ENCODE assay signal across 8 mouse cellular contexts in the genomic region with DNA sequence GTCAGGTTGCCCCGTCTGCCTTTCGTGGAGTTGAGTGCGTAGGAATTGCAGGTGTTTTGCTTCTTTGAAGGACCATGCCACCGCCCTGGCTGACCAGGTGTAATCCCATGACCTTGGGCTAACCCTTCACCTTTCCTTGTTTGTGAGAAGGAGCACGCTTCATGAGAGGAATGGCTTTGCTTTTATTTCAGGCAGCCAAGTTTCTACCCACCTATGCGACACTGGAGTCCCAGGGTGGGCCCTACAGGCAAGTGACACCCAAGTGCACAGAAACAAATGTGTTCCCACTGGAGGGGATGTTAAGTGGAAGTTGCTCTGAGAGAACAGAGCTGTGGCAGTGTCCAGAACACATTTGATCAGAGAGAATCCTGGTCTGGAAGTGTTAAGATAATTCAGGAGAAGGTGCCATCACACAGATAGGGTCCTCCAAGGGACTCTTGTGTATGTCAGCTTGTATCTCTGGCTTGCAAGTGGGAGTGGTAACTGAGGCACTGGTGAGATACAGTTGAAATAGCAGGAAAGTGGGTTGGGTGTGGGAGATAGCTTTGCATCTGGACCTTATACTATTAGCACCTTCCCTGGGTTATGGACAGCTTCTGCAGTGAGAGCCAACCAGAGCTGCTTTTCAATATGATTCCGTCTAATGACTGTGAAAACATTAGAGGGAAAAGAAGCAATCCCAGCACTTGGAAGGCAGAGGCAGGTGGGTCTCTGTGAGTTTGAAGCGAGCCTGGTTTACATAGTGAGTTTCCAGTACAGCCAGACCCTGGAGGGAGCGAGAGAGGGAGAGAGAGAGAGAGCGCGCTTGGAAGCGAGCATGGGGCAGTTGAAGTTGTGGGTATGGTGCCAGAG. TPM values are rescaled to one million over a fixed set of nuclear protein-coding genes. Genes with fewer than 3 reads are reported as not detected.
DNase-seq lines count a peak whose midpoint lies in the region; ATAC-seq lines count a peak whose summit lies in the region.

No protein-coding gene starts in this region.

- no peaks in the 10 kb centered on the region for H3K27me3 ChIP-seq in heart, embryonic 14.5 days (ENCODE audit: control insufficient read depth, insufficient read depth, low read length)
- no peaks in the 10 kb centered on the region for H3K27me3 ChIP-seq in embryonic facial prominence, embryonic 13.5 days
- H3K27me3 ChIP-seq in kidney, embryonic 15.5 days: no peaks in the 10 kb centered on the region
- H3K27me3 ChIP-seq in midbrain, embryonic 16.5 days (ENCODE audit: control insufficient read depth, insufficient read depth, low read depth, low read length): no peaks in the 10 kb centered on the region

- peak overlapping the region; percentile 94 for H3K9ac ChIP-seq in heart, embryonic 14.5 days (ENCODE audit: low read length)
- peak overlapping the region; percentile 96 for H3K9ac ChIP-seq in embryonic facial prominence, embryonic 13.5 days
- peak overlapping the region; percentile 94 for H3K9ac ChIP-seq in kidney, embryonic 15.5 days
- H3K9ac ChIP-seq in midbrain, embryonic 16.5 days (ENCODE audit: low read depth, low read length): peak overlapping the region; percentile 95

- DNase-seq in heart, postnatal 4 days: no peak
- no peak for DNase-seq in right cerebral cortex, postnatal 25 days
- DNase-seq in adrenal gland, adult 2 months: no peak
- no peak for DNase-seq in left cerebral cortex, postnatal 25 days (ENCODE audit: low spot score in 2 of 2)

- ATAC-seq in heart, embryonic 14.5 days (ENCODE audit: insufficient number of reproducible peaks, insufficient read depth, low FRiP score, low read depth): no peak
- ATAC-seq in embryonic facial prominence, embryonic 13.5 days (ENCODE audit: insufficient number of reproducible peaks, insufficient read depth, low FRiP score, low TSS enrichment, low read depth): no peak
- peak; percentile 52 for ATAC-seq in kidney, embryonic 15.5 days (replicated peaks; ENCODE audit: low FRiP score)
- no peak for ATAC-seq in midbrain, embryonic 16.5 days

- H3K4me1 ChIP-seq in heart, embryonic 14.5 days (ENCODE audit: control insufficient read depth in 2 of 2, insufficient read depth in 2 of 2, low read length in 2 of 2): peaks cover 8 to 14% of the 10 kb centered on the region in 2 experiments
- peaks cover 19% of the 10 kb centered on the region for H3K4me1 ChIP-seq in embryonic facial prominence, embryonic 13.5 days
- peaks cover 22% of the 10 kb centered on the region for H3K4me1 ChIP-seq in kidney, embryonic 15.5 days
- H3K4me1 ChIP-seq in midbrain, embryonic 16.5 days (ENCODE audit: control insufficient read depth, insufficient read depth, low read length): peaks cover 10% of the 10 kb centered on the region

- peaks cover 27% of the 10 kb centered on the region for H3K36me3 ChIP-seq in heart, embryonic 14.5 days (ENCODE audit: control insufficient read depth, insufficient read depth, low read length)
- peaks cover 26% of the 10 kb centered on the region for H3K36me3 ChIP-seq in embryonic facial prominence, embryonic 13.5 days
- peaks cover 25% of the 10 kb centered on the region for H3K36me3 ChIP-seq in kidney, embryonic 15.5 days
- H3K36me3 ChIP-seq in midbrain, embryonic 16.5 days (ENCODE audit: control insufficient read depth, insufficient read depth, low read length): peaks cover 16% of the 10 kb centered on the region; the same call in 1 of the 2 replicates

- H3K9me3 ChIP-seq in heart, embryonic 14.5 days (ENCODE audit: control insufficient read depth, low read length): no peaks in the 10 kb centered on the region
- H3K9me3 ChIP-seq in embryonic facial prominence, embryonic 13.5 days: no peaks in the 10 kb centered on the region
- no peaks in the 10 kb centered on the region for H3K9me3 ChIP-seq in kidney, embryonic 15.5 days (replicated peaks)
- H3K9me3 ChIP-seq in midbrain, embryonic 16.5 days (replicated peaks; ENCODE audit: control insufficient read depth, low read length, poor library complexity, severe bottlenecking): no peaks in the 10 kb centered on the region

- H3K27ac ChIP-seq in heart, embryonic 14.5 days (replicated peaks in 1 of 2; ENCODE audit: control insufficient read depth in 1 of 2, insufficient read depth in 1 of 2, low read depth in 2 of 2, low read length in 2 of 2): no peak overlapping the region
- H3K27ac ChIP-seq in embryonic facial prominence, embryonic 13.5 days: 0 out of 2 replicates have a peak overlapping the region, but pooled peaks have one; percentile 5
- no peak overlapping the region for H3K27ac ChIP-seq in kidney, embryonic 15.5 days
- H3K27ac ChIP-seq in midbrain, embryonic 16.5 days (ENCODE audit: low read length): no peak overlapping the region

- intact Hi-C loops in left cerebral cortex, postnatal 25 days (cut with DNase I): loop anchor here (2.0 kb wide), 1 partner anchor 41 kb away; a partner anchor contains a TSS

- peak overlapping the region; percentile 84 to 87 for H3K4me3 ChIP-seq in heart, embryonic 14.5 days (ENCODE audit: control insufficient read depth in 1 of 2, insufficient read depth in 1 of 2, low read depth in 1 of 2, low read length in 2 of 2)
- peak overlapping the region; percentile 94 for H3K4me3 ChIP-seq in embryonic facial prominence, embryonic 13.5 days
- peak overlapping the region; percentile 97 for H3K4me3 ChIP-seq in kidney, embryonic 15.5 days (replicated peaks)
- H3K4me3 ChIP-seq in midbrain, embryonic 16.5 days (ENCODE audit: low read depth, low read length): peak overlapping the region; percentile 84

- 59% methylated on average over 12 of the region's 12 CpGs for WGBS in heart, embryonic 14.5 days
- WGBS in embryonic facial prominence, embryonic 13.5 days: 53% methylated on average over 12 of the region's 12 CpGs
- WGBS in kidney, embryonic 15.5 days: 58% methylated on average over 12 of the region's 12 CpGs
- WGBS in midbrain, embryonic 16.5 days: 62% methylated on average over 12 of the region's 12 CpGs

- peak overlapping the region; percentile 90 for H3K4me2 ChIP-seq in heart, embryonic 14.5 days (ENCODE audit: low read length)
- H3K4me2 ChIP-seq in embryonic facial prominence, embryonic 13.5 days: peak overlapping the region; percentile 89
- peak overlapping the region; percentile 71 for H3K4me2 ChIP-seq in kidney, embryonic 15.5 days
- peak overlapping the region; percentile 92 for H3K4me2 ChIP-seq in midbrain, embryonic 16.5 days (ENCODE audit: low read length)

RNA-seq across cellular contexts. Expression of a gene that starts 9.9 kb away (rescaled TPM):
- polyA plus RNA-seq in heart, embryonic 14.5 days (2014; fragmentation: Nextera tagmentation; extraction: Ambion mirVana): 51.8 and 65.6 TPM in 2 replicates
- 10 to 100 TPM; 40.2 to 42.5 TPM for total RNA-seq in heart, postnatal 4 days (2021)
- 70.8 and 76.0 TPM in 2 replicates for polyA plus RNA-seq in embryonic facial prominence, embryonic 13.5 days (2015; fragmentation: Nextera tagmentation; extraction: Ambion mirVana)
- 79.9 and 83.4 TPM in 2 replicates for polyA plus RNA-seq in kidney, embryonic 15.5 days (2015; fragmentation: Nextera tagmentation; extraction: Ambion mirVana)
- 81.6 and 82.6 TPM in 2 replicates for polyA plus RNA-seq in midbrain, embryonic 16.5 days (2015; fragmentation: Nextera tagmentation; extraction: Ambion mirVana)
- 10 to 100 TPM; 27.7 to 37.9 TPM for total RNA-seq in adrenal gland, adult 2 months (2021)
- 38.2 and 41.7 TPM in 2 replicates for polyA plus RNA-seq in adrenal gland, adult 2 months (2012; rRNA removed)
- 10 to 100 TPM; 47.3 to 53.6 TPM for total RNA-seq in left cerebral cortex, postnatal 25 days (2021)

RNA-seq across cellular contexts. Expression of a gene that starts 14.5 kb away (rescaled TPM):
- 0.34 TPM in 1 of 2 replicates, not detected in the other for polyA plus RNA-seq in heart, embryonic 14.5 days (2014; fragmentation: Nextera tagmentation; extraction: Ambion mirVana)
- total RNA-seq in heart, postnatal 4 days (2021): under 1 TPM in 1 of 2 experiments, not detected in 1; 0.20 TPM
- polyA plus RNA-seq in embryonic facial prominence, embryonic 13.5 days (2015; fragmentation: Nextera tagmentation; extraction: Ambion mirVana): 5.2 TPM in 2 replicates
- 6.0 TPM in 2 replicates for polyA plus RNA-seq in kidney, embryonic 15.5 days (2015; fragmentation: Nextera tagmentation; extraction: Ambion mirVana)
- polyA plus RNA-seq in midbrain, embryonic 16.5 days (2015; fragmentation: Nextera tagmentation; extraction: Ambion mirVana): 0.28 and 0.42 TPM in 2 replicates
- under 1 TPM in 1 of 2 experiments, not detected in 1; 0.17 TPM for total RNA-seq in adrenal gland, adult 2 months (2021)
- 0.17 and 0.25 TPM in 2 replicates for polyA plus RNA-seq in adrenal gland, adult 2 months (2012; rRNA removed)
- total RNA-seq in left cerebral cortex, postnatal 25 days (2021): not detected

RNA-seq across cellular contexts. Expression of a gene that starts 31.8 kb away (rescaled TPM):
- 2.8 TPM in 2 replicates for polyA plus RNA-seq in heart, embryonic 14.5 days (2014; fragmentation: Nextera tagmentation; extraction: Ambion mirVana)
- total RNA-seq in heart, postnatal 4 days (2021): 1 to 10 TPM; 3.3 to 4.3 TPM
- 2.4 and 3.8 TPM in 2 replicates for polyA plus RNA-seq in embryonic facial prominence, embryonic 13.5 days (2015; fragmentation: Nextera tagmentation; extraction: Ambion mirVana)
- polyA plus RNA-seq in kidney, embryonic 15.5 days (2015; fragmentation: Nextera tagmentation; extraction: Ambion mirVana): 20.8 and 24.7 TPM in 2 replicates
- 1.7 and 2.0 TPM in 2 replicates for polyA plus RNA-seq in midbrain, embryonic 16.5 days (2015; fragmentation: Nextera tagmentation; extraction: Ambion mirVana)
- 1 to 10 TPM; 2.8 to 5.3 TPM for total RNA-seq in adrenal gland, adult 2 months (2021)
- 6.7 and 8.7 TPM in 2 replicates for polyA plus RNA-seq in adrenal gland, adult 2 months (2012; rRNA removed)
- 1 to 10 TPM; 2.9 to 3.2 TPM for total RNA-seq in left cerebral cortex, postnatal 25 days (2021)

RNA-seq across cellular contexts. Expression of a gene that starts 40.5 kb away (rescaled TPM):
- polyA plus RNA-seq in heart, embryonic 14.5 days (2014; fragmentation: Nextera tagmentation; extraction: Ambion mirVana): 109 and 116 TPM in 2 replicates
- total RNA-seq in heart, postnatal 4 days (2021): 10 to 100 TPM; 73.9 to 84.0 TPM
- 111 and 118 TPM in 2 replicates for polyA plus RNA-seq in embryonic facial prominence, embryonic 13.5 days (2015; fragmentation: Nextera tagmentation; extraction: Ambion mirVana)
- 115 and 122 TPM in 2 replicates for polyA plus RNA-seq in kidney, embryonic 15.5 days (2015; fragmentation: Nextera tagmentation; extraction: Ambion mirVana)
- polyA plus RNA-seq in midbrain, embryonic 16.5 days (2015; fragmentation: Nextera tagmentation; extraction: Ambion mirVana): 35.3 and 37.8 TPM in 2 replicates
- total RNA-seq in adrenal gland, adult 2 months (2021): 100 to 1,000 TPM; 301 to 302 TPM
- polyA plus RNA-seq in adrenal gland, adult 2 months (2012; rRNA removed): 214 and 394 TPM in 2 replicates
- total RNA-seq in left cerebral cortex, postnatal 25 days (2021): 10 to 100 TPM; 30.5 to 32.9 TPM

RNA-seq across cellular contexts. Expression of a gene that starts 54.1 kb away (rescaled TPM):
- polyA plus RNA-seq in heart, embryonic 14.5 days (2014; fragmentation: Nextera tagmentation; extraction: Ambion mirVana): 0.23 TPM in 1 of 2 replicates, not detected in the other
- under 1 TPM in 1 of 2 experiments, not detected in 1; 0.23 TPM for total RNA-seq in heart, postnatal 4 days (2021)
- 36.1 and 46.2 TPM in 2 replicates for polyA plus RNA-seq in embryonic facial prominence, embryonic 13.5 days (2015; fragmentation: Nextera tagmentation; extraction: Ambion mirVana)
- 7.8 and 7.9 TPM in 2 replicates for polyA plus RNA-seq in kidney, embryonic 15.5 days (2015; fragmentation: Nextera tagmentation; extraction: Ambion mirVana)
- polyA plus RNA-seq in midbrain, embryonic 16.5 days (2015; fragmentation: Nextera tagmentation; extraction: Ambion mirVana): 0.06 TPM in 1 of 2 replicates, not detected in the other
- total RNA-seq in adrenal gland, adult 2 months (2021): 1 to 10 TPM in 1 of 2 experiments, under 1 TPM in 1; 0.89 to 1.5 TPM
- 0.68 and 1.4 TPM in 2 replicates for polyA plus RNA-seq in adrenal gland, adult 2 months (2012; rRNA removed)
- total RNA-seq in left cerebral cortex, postnatal 25 days (2021): under 1 TPM in 1 of 2 experiments, not detected in 1; 0.21 TPM
